Mouse (Mus musculus): ENCODE measurements around the gene Cfhr1. TPM values are rescaled to one million over a fixed set of nuclear protein-coding genes. Genes with fewer than 3 reads are reported as not detected.

The Cfhr1 gene
- not detected for total RNA-seq (2021)

DNA sequence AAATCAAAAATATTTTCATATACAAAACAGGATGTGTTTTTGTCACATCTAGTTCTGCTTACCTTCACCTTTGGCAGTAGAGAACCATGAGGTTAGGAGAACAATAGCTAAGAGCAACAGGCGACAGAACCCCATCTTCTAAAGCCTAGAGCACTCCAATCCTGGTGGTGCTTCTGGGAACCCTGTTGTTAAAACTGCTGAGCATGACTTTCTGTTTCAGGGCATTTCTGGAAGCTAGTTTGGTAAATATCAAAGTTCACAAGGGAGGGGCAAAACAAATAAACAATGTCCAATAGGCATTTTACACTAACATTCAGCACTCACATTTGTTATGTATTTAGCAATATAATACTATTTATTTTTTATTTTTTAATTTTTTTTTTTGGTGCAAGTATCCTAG is at the start of gene Cfhr1:
TSS of gene Cfhr1 (minus strand) at position 249 of the 400 bp plus-strand sequence.
- intact Hi-C loops (cut with DNase I): no loop called here
- no peak for DNase-seq (ENCODE audit: low spot score in 2 of 2)

DNA sequence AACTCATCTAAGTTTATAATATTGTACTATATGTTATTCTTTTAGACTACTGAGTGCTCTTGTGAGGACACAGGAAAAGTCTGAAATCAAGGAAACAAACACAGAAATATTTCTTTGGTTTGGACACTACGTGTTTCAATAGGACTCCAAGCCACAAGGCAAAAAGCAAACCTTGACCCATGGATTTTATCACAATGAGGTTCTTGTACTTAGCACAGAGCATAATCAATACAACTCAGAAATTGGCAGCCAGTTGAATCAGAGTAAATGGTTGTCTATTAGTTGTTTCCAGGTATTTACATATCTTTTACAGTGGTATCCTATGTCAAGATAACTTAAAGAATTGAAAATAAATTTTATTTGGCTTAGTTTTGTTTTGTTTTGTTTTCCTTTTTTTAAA is 8.8 kb downstream of the Cfhr1 start:
- DNase-seq (ENCODE audit: low spot score in 2 of 2): no peak
- intact Hi-C loops (cut with DNase I): no loop called here

DNA sequence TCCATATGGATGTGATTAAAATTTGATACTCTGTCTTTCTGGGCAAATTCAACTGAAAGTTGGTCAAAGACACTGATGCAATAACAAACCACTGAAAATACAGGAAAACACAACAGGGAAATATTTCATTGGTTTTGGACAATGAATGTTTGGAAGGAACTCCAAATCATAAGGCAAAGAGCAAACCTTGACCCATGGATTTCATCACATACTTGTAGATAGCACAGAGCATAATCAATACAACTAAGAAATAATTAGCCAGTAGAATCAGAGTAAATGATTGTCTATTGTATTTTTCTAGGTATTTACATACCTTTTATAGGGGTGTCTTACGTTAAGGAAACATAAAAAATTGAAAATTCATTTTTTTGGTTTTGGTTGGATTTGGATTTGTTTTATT is 11.5 kb downstream of the Cfhr1 start:
- DNase-seq (ENCODE audit: low spot score in 2 of 2): no peak
- intact Hi-C loops (cut with DNase I): no loop called here

DNA sequence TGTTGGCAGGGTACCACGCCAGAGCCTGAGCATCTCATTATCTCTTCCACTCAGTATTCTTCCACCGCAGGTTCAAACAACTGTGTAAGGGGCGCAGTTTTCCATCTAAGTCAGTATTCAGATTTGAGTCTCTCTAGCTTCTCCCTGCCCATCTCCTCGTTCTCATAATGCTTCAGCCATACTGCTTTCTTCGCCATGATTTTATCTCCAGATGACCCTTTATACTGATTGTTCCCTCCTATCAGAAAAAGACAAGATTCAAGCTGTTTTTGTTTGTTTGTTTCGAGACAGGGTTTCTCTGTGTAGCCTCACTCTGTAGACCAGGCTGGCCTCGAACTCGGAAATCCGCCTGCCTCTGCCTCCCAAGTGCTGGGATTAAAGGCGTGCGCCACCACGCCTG is 45.5 kb downstream of the Cfhr1 start:
- no peak for DNase-seq (ENCODE audit: low spot score in 2 of 2)
- intact Hi-C loops (cut with DNase I): no loop called here

DNA sequence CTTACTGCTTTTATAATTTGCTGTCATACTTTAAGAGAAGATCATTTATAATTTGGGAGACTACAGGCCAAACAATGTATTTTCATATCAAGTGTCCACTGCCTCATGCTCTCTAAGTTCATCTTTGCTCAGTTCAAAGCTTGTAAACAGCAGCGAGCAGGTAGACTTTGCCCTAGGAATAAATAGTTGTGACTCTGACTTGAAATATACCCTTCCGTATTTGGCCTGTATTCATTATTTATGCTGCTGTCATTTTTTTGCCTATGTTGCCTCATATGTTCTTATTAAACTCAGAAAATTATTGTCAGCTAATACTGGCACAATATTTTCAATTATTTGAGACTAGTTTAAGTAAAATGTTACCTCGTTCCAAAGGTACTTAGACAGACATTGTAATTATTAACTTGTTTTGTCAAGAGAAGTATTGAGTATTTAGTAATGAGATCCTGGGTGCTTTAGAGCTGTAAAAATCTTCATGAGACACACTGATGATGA is 58.8 kb downstream of the Cfhr1 start, which contains the start of gene F13b:
TSS of gene F13b (plus strand) at position 445 of the 495 bp plus-strand sequence.
- intact Hi-C loops (cut with DNase I): no loop called here
- DNase-seq (ENCODE audit: low spot score in 2 of 2): no peak

DNA sequence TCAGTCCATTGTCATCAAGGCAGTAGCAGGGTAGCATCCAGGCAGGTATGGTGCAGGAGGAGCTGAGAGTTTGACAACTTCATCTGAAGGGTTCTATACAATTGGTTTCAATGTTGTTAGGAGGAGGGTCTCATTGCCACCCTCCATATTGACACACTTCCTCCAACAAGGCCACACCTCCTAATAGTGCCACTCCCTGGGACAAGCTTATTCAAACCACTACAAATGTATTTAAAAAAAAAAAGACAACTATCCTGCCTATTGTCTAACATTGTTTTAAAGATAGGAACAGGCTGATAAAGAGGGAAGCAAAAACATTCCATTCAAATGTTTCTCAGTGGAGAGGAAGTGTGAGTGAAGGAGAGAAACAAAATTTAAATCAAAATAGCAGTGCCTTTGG is 60.3 kb downstream of the Cfhr1 start:
- intact Hi-C loops (cut with DNase I): no loop called here
- no peak for DNase-seq (ENCODE audit: low spot score in 2 of 2)

Other genes starting within 250 kb of the Cfhr1 start
- gene Crb1, start 183.2 kb downstream of the Cfhr1 start, total RNA-seq (2021): 1 to 10 TPM in 1 of 2 experiments, under 1 TPM in 1; 0.87 to 1.2 TPM
- gene Zbtb41, start 138.0 kb downstream of the Cfhr1 start, total RNA-seq (2021): 10 to 100 TPM; 27.5 to 28.3 TPM
- 1 to 10 TPM in 1 of 2 experiments, under 1 TPM in 1; 0.57 to 1.0 TPM for gene Aspm, start 105.5 kb downstream of the Cfhr1 start, total RNA-seq (2021)
- gene F13b, start 58.6 kb downstream of the Cfhr1 start, total RNA-seq (2021): not detected
- gene Gm4788, start 221.0 kb upstream of the Cfhr1 start, total RNA-seq (2021): under 1 TPM in 1 of 2 experiments, not detected in 1; 0.14 TPM

All from left cerebral cortex, postnatal 25 days (tissue).